Mouse (Mus musculus) kidney, adult 9 months (tissue): ENCODE results near the gene Nav3.
A peak's percentile ranks its signal among the peaks of the same experiment; 100 is the strongest.

Source experiments
- DNase-seq: peaks from one replicate; pipeline ENCODE4 v3.0.0; 2022

Nav3 gene

DNA sequence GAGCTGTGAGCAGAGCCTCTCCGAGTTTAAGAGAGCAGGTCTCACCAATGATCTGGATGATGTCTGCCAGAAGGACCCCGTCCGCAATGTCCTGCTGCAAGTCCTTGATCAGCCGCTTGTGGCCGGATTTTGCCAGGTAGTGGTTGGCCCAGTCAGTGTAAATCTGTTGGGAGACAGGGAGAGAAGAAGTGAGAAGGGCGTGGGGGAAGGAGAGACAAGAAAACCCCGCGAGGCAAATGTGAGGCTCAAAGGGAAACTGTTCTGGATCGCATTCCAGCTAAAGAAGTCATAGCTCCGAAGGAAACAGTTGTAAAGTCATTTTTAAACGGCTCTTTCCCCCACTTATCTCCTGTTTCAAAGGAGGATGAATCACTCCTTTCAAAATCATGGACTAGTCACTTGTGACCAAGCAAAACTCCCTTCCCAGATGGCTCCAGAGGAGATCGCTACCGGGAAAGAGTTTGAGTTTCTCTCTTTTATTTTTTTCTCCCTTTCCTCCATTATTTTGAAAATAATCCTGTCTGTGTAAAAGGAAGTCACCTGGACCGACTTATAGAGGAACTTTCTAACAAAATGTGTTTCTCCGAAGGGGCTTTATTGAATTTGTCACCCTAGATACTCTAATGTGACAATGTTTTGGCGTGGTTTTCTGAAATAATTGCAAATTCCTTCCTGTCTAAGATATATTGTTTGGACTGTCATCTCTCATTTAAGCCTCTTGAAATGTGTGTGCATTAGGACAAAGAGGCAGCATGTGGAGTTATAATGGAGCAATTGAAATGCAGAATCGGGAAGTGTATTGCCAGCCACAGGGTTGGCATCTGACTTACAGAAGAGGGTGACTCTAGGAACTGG is 552.1 kb downstream of the Nav3 start:
- DNase-seq: peak; percentile 2

GRCm38 (mm10) chr10:109903241-109903640 is 552.8 kb downstream of the Nav3 start:
- no peak for DNase-seq

GRCm38 (mm10) chr10:109889171-109889475 is 566.9 kb downstream of the Nav3 start:
- DNase-seq: no peak

- no peak for DNase-seq
These were observed 567.4 kb downstream of the Nav3 start for GRCm38 (mm10) chr10:109888355-109889170.

GRCm38 (mm10) chr10:109887160-109887559 is 568.8 kb downstream of the Nav3 start:
- DNase-seq: no peak

- DNase-seq: no peak
These were observed 579.9 kb downstream of the Nav3 start for GRCm38 (mm10) chr10:109876107-109876506.

DNA sequence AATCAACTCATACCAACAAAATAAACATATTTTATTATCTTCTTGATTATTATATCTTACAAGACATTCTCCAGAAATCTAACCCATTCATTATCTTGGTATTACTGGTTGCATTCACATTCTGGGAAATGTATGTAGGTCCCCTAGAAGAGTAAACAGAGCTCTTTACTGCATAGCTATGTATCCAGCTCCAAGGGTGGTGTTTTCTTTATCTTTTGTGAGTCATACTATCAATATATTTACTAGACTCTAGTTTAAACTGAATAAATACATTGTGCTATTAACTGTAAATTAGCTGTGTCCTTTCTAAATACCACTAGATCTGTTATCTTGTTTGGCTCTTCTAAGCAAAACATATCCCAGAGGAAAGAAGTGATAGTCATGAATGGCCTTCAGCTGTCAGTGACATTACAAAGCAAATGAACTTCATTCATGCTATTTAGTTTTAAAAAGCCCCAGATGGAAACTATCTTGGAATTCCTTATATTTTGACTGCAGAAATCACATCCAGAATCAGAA is 580.6 kb downstream of the Nav3 start:
- DNase-seq: no peak

DNA sequence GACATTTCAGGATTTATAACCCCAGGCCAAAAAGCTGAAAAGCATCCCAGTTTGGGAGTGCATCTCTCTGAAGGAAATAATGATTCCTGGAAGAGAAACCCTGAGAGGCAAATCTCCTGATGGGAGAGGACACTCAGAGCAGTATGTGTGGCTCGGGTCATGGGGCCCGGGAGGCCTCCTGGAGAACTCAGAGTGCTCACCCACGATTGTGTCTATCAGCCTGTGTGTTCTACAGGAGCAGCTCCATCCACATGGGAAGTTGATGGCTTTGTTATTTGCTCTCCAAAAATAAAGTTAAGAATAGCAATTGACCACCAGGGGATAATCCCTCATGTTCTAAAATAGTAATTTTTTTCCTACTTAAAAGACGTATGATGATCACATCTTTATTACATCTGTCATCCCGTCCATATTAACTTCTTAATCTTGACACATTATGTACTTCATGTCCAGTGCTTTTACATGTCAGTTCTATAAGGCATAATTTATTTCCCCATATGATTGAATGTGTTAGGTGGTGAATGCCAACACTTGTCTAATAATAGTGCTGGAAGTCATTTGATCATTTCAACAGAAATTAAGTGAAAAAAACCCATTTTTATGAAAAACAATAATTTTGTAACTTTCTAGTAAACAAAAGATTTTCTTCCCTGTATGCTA is 581.2 kb downstream of the Nav3 start:
- DNase-seq: no peak

DNA sequence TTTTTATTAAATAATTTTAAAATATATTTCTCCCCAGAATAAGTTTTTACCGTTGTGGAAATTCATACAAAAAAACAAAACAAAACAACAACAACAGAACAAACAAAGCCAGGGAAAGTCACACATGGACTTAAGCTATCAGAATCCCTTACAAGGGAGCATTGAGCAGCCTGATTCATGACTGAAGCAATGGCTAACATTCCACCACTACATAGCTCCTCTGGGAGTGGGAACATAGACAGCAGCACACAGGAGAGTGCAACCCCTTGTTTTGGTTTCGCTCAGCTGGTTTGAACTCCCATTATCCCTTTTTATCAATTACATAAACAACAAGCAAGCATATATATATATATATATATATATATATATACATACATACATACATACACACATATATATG is 589.9 kb downstream of the Nav3 start:
- DNase-seq: no peak

GRCm38 (mm10) chr10:109865391-109865790 is 590.6 kb downstream of the Nav3 start:
- DNase-seq: no peak

- peak; percentile 19 for DNase-seq
These were observed 591.3 kb downstream of the Nav3 start for GRCm38 (mm10) chr10:109864708-109865107.

- peak; percentile 32 for DNase-seq
These were observed 594.7 kb downstream of the Nav3 start for GRCm38 (mm10) chr10:109861275-109861674.

DNA sequence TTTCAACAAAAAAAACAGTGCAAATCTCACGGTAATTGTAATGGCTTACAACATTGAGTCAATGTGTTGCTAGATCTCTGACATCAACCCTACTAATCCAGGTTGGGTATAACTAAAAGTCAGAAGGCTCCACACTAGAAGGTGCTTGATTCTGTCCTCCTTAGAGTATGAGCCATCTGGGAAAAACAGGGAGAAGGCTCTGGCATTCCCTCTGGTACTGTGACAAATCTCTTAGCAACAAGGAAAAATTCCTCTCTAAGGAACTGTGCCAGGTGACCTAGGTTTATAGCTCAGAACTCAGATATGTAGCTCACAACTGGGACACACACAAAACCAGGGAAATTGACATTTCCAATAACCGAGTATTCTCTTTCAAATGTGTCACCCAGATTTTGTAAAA is 597.4 kb downstream of the Nav3 start:
- no peak for DNase-seq

DNA sequence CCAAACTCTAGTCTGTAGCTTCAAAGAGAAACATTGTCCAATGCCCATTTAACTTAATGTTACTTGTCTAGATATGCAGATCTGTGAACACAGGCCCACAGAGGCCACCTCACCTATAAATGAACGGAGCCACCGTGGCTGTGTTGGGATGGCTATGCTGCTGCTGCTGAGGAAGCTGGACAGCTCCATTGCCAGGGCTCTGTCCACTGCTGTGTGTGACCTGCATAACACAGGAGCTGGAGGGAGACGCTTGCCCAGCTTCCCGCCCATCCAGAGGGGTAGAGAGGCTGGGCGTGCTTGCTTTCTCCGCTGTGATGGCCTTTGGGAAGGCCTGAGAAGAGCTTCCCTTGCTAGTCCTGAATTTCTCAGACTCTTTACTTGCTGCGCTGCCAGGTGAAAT is 603.6 kb downstream of the Nav3 start:
- no peak for DNase-seq

- DNase-seq: no peak
These were observed 608.4 kb downstream of the Nav3 start for GRCm38 (mm10) chr10:109847631-109848030.

- no peak for DNase-seq
These were observed 612.3 kb downstream of the Nav3 start for GRCm38 (mm10) chr10:109843661-109844060.

- no peak for DNase-seq
These were observed 623.2 kb downstream of the Nav3 start for GRCm38 (mm10) chr10:109832768-109833291.

DNA sequence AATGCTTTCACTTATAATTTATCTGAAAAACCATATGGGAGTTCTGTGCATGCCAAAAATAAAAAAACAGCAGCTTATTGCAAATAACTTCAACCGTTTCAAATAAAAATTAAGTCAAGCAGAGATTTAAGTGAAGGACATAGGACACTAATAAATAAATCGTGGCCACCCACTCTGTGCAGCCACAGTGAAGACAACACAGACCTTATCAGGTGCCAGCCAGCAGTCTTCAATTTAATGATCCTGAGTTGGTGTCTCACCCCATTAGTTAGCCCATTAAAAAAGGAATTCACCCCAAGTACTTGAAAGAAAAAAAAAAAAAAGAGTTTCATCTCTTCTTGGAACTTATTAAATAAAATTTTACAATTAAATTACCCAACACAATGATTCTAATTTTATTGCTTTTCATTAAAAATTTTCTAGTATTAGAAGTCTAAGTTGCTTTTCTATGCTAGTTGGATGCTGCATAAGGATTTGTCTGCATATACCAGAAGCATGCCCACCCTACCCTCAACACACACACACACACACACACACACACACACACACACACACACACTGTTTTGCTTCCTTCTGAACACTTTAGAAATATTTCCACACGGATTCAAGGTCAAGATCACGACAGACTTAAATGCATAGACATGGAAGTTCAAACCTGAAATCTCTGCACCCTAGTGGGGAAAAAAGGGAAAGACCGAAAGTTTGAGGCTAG is 649.1 kb downstream of the Nav3 start:
- no peak for DNase-seq

GRCm38 (mm10) chr10:109803441-109803840 is 652.6 kb downstream of the Nav3 start:
- DNase-seq: no peak

- no peak for DNase-seq
These were observed 653.8 kb downstream of the Nav3 start for GRCm38 (mm10) chr10:109802236-109802635.

DNA sequence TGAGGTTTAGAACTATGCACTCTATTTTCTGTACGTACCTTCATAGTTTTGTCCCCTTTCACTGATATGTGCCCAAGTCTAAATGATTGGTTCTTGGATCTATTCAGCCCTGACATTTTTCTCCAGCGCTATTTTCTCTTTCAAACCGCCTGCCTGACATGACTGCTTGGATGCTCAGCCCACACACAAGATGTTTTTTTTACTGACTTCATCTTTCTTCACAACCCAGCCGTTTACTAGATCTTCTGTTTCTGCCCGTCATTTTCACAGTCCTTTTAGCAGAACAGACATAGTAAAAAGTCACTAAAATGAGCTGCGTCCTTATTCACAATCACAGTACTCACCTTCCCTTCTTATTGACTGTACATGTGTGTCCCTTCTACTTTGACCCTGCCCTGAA is 656.8 kb downstream of the Nav3 start:
- DNase-seq: no peak

GRCm38 (mm10) chr10:109796981-109797380 is 659.0 kb downstream of the Nav3 start:
- no peak for DNase-seq

- DNase-seq: no peak
These were observed 662.5 kb downstream of the Nav3 start for GRCm38 (mm10) chr10:109793491-109793890.
